8 mouse cellular contexts compared by ENCODE assay signal in genomic region chr12:31905696-31906551, GRCm38 (mm10). TPM values are rescaled to one million over a fixed set of nuclear protein-coding genes. Genes with fewer than 3 reads are reported as not detected.
DNase-seq lines count a peak whose midpoint lies in the region; ATAC-seq and TF ChIP-seq lines count a peak whose summit lies in the region.

No protein-coding gene starts in this region.

- H3K9ac ChIP-seq in midbrain, embryonic 15.5 days, result no peak overlapping the region

- no peaks in the 10 kb centered on the region for H3K9me3 ChIP-seq in hindbrain, embryonic 10.5 days
- no peaks in the 10 kb centered on the region for H3K9me3 ChIP-seq in midbrain, embryonic 15.5 days
- no peaks in the 10 kb centered on the region for H3K9me3 ChIP-seq in heart, embryonic 10.5 days

- no peak overlapping the region for H3K4me3 ChIP-seq in layer of hippocampus, adult 2 months
- no peak overlapping the region for H3K4me3 ChIP-seq in hindbrain, embryonic 10.5 days
- no peak overlapping the region for H3K4me3 ChIP-seq in midbrain, embryonic 15.5 days
- H3K4me3 ChIP-seq in heart, embryonic 10.5 days, result no peak overlapping the region

- no peaks in the 10 kb centered on the region for H3K27me3 ChIP-seq in hindbrain, embryonic 10.5 days (ENCODE audit: insufficient read depth, poor library complexity, severe bottlenecking)
- H3K27me3 ChIP-seq in midbrain, embryonic 15.5 days (replicated peaks), result no peaks in the 10 kb centered on the region
- no peaks in the 10 kb centered on the region for H3K27me3 ChIP-seq in heart, embryonic 10.5 days (ENCODE audit: insufficient read depth, poor library complexity, severe bottlenecking)

- ATAC-seq in midbrain, embryonic 15.5 days (replicated peaks), result peak; percentile 94

- peaks cover 4% of the 10 kb centered on the region for H3K36me3 ChIP-seq in hindbrain, embryonic 10.5 days
- H3K36me3 ChIP-seq in midbrain, embryonic 15.5 days (replicated peaks), result no peaks in the 10 kb centered on the region
- peaks cover 8% of the 10 kb centered on the region for H3K36me3 ChIP-seq in heart, embryonic 10.5 days

- TF ChIP-seq CTCF in layer of hippocampus, adult 2 months (conservative IDR thresholded peaks at IDR 0.05), result no peak

- peak overlapping the region; percentile 7; the same call in 1 of the 2 replicates for H3K4me2 ChIP-seq in midbrain, embryonic 15.5 days

- no peak for DNase-seq in layer of hippocampus, adult 2 months (ENCODE audit: low spot score in 2 of 2)
- no peak for DNase-seq in layer of hippocampus, adult 11-12 months (ENCODE audit: low spot score)
- peak; percentile 71 for DNase-seq in cerebellum, adult 9-10 months
- no peak for DNase-seq in hindbrain, embryonic 10.5 days (ENCODE audit: low spot score)
- DNase-seq in heart, embryonic 10.5 days (ENCODE audit: low spot score), result no peak
- no peak for DNase-seq in lung, postnatal 36 days
- no peak for DNase-seq in urinary bladder, postnatal 14 days (ENCODE audit: low spot score)

- 43% methylated on average over 6 of the region's 6 CpGs for WGBS in hindbrain, embryonic 10.5 days
- 22% methylated on average over 6 of the region's 6 CpGs for WGBS in midbrain, embryonic 15.5 days
- WGBS in heart, embryonic 10.5 days, result 41% methylated on average over 6 of the region's 6 CpGs

- H3K27ac ChIP-seq in layer of hippocampus, adult 2 months, result peak overlapping the region; percentile 58
- peak overlapping the region; percentile 19; the same call in 1 of the 2 replicates for H3K27ac ChIP-seq in hindbrain, embryonic 10.5 days
- peak overlapping the region; percentile 78 for H3K27ac ChIP-seq in midbrain, embryonic 15.5 days
- no peak overlapping the region for H3K27ac ChIP-seq in heart, embryonic 10.5 days

- peaks cover 11% of the 10 kb centered on the region for H3K4me1 ChIP-seq in hindbrain, embryonic 10.5 days (replicated peaks)
- peaks cover 23% of the 10 kb centered on the region for H3K4me1 ChIP-seq in midbrain, embryonic 15.5 days
- peaks cover 13% of the 10 kb centered on the region for H3K4me1 ChIP-seq in heart, embryonic 10.5 days

RNA-seq across cellular contexts. Expression of gene Hbp1, which starts 44.4 kb away (rescaled TPM):
- total RNA-seq in layer of hippocampus, adult 2 months (2021), result 10 to 100 TPM; 26.4 to 28.8 TPM
- 77.9 and 81.3 TPM in 2 replicates for polyA plus RNA-seq in hindbrain, embryonic 10.5 days (2016; fragmentation: Nextera tagmentation; extraction: Ambion mirVana)
- polyA plus RNA-seq in midbrain, embryonic 15.5 days (2015; fragmentation: Nextera tagmentation; extraction: Ambion mirVana), result 48.3 and 49.2 TPM in 2 replicates
- 84.4 and 84.7 TPM in 2 replicates for polyA plus RNA-seq in heart, embryonic 10.5 days (2016; fragmentation: Nextera tagmentation; extraction: Ambion mirVana)
